10 mouse cellular contexts compared by ENCODE assay signal in genomic region chr8:121332436-121332835, GRCm38 (mm10).
DNase-seq lines count a peak whose midpoint lies in the region; ATAC-seq lines count a peak whose summit lies in the region.
"Had no signal": no experiment of that assay in that cellular context is flagged by ENCODE, and none has a peak within 500 bp of the region (broad histone marks: within the 10 kb centered on the region; RNA-seq: fewer than 3 reads in every experiment).

No protein-coding gene starts in this region.

- WGBS in neural tube, embryonic 13.5 days, result 60% methylated on average over 8 of the region's 8 CpGs
- 58% methylated on average over 8 of the region's 8 CpGs for WGBS in neural tube, embryonic 15.5 days
- 37% methylated on average over 8 of the region's 8 CpGs for WGBS in heart, embryonic 11.5 days (ENCODE audit: insufficient replicate concordance)
- WGBS in kidney, embryonic 14.5 days, result 24% methylated on average over 8 of the region's 8 CpGs

- DNase-seq in testis, postnatal 14 days (ENCODE audit: low spot score), result peak; percentile 18
- no peak for DNase-seq in natural killer cell, adult 2 months (ENCODE audit: low spot score in 2 of 2)
- DNase-seq in thymus, postnatal 25 days, result no peak
- no peak for DNase-seq in cerebellum, postnatal 4 days (ENCODE audit: low spot score in 2 of 2)
- DNase-seq: cerebellum, postnatal 36 days had no signal

- H3K4me3 ChIP-seq in neural tube, embryonic 13.5 days, result no peak overlapping the region
- no peak overlapping the region for H3K4me3 ChIP-seq in neural tube, embryonic 15.5 days (replicated peaks)
- no peak overlapping the region for H3K4me3 ChIP-seq in heart, embryonic 11.5 days (ENCODE audit: low read depth, low read length)
- H3K4me3 ChIP-seq in kidney, embryonic 14.5 days (ENCODE audit: low read length), result no peak overlapping the region
- H3K4me3 ChIP-seq: limb, embryonic 12.5 days had no signal

- H3K27me3 ChIP-seq in neural tube, embryonic 13.5 days, result peaks cover 4% of the 10 kb centered on the region; the same call in 1 of the 2 replicates
- no peaks in the 10 kb centered on the region for H3K27me3 ChIP-seq in neural tube, embryonic 15.5 days (replicated peaks)
- H3K27me3 ChIP-seq in heart, embryonic 11.5 days (ENCODE audit: control insufficient read depth, insufficient read depth, low read length), result no peaks in the 10 kb centered on the region
- no peaks in the 10 kb centered on the region for H3K27me3 ChIP-seq in kidney, embryonic 14.5 days (ENCODE audit: control insufficient read depth, insufficient read depth, low read length)
- H3K27me3 ChIP-seq: limb, embryonic 12.5 days had no signal

- H3K36me3 ChIP-seq in neural tube, embryonic 13.5 days, result no peaks in the 10 kb centered on the region
- H3K36me3 ChIP-seq in neural tube, embryonic 15.5 days, result no peaks in the 10 kb centered on the region
- no peaks in the 10 kb centered on the region for H3K36me3 ChIP-seq in heart, embryonic 11.5 days (ENCODE audit: control insufficient read depth, insufficient read depth, low read length)
- no peaks in the 10 kb centered on the region for H3K36me3 ChIP-seq in kidney, embryonic 14.5 days (ENCODE audit: control insufficient read depth, insufficient read depth, low read length)
- H3K36me3 ChIP-seq: limb, embryonic 12.5 days had no signal

- H3K4me2 ChIP-seq in neural tube, embryonic 13.5 days, result no peak overlapping the region
- H3K4me2 ChIP-seq in neural tube, embryonic 15.5 days, result no peak overlapping the region
- H3K4me2 ChIP-seq in heart, embryonic 11.5 days, result no peak overlapping the region
- H3K4me2 ChIP-seq in kidney, embryonic 14.5 days (replicated peaks; ENCODE audit: low read depth, low read length), result no peak overlapping the region
- H3K4me2 ChIP-seq: limb, embryonic 12.5 days had no signal

- no peak for ATAC-seq in neural tube, embryonic 13.5 days (ENCODE audit: low read depth)
- no peak for ATAC-seq in neural tube, embryonic 15.5 days (ENCODE audit: low FRiP score)
- ATAC-seq in heart, embryonic 11.5 days (replicated peaks; ENCODE audit: insufficient number of reproducible peaks, low FRiP score, low TSS enrichment), result no peak
- ATAC-seq in kidney, embryonic 14.5 days (ENCODE audit: low FRiP score, low TSS enrichment), result no peak

- H3K9me3 ChIP-seq in neural tube, embryonic 13.5 days, result no peaks in the 10 kb centered on the region
- H3K9me3 ChIP-seq in neural tube, embryonic 15.5 days (replicated peaks), result no peaks in the 10 kb centered on the region
- H3K9me3 ChIP-seq in heart, embryonic 11.5 days (replicated peaks; ENCODE audit: control insufficient read depth, low read length), result 0 out of 2 replicates have a peak, but pooled peaks cover 3% of the 10 kb centered on the region
- peaks cover 2% of the 10 kb centered on the region; the same call in 1 of the 2 replicates for H3K9me3 ChIP-seq in kidney, embryonic 14.5 days (ENCODE audit: control insufficient read depth, low read length)

- H3K4me1 ChIP-seq in neural tube, embryonic 13.5 days (replicated peaks), result peaks cover 19% of the 10 kb centered on the region
- peaks cover 14% of the 10 kb centered on the region for H3K4me1 ChIP-seq in neural tube, embryonic 15.5 days
- H3K4me1 ChIP-seq in heart, embryonic 11.5 days (ENCODE audit: control insufficient read depth, insufficient read depth, low read length), result peaks cover 23% of the 10 kb centered on the region
- H3K4me1 ChIP-seq in kidney, embryonic 14.5 days (ENCODE audit: control insufficient read depth, insufficient read depth, low read length), result peaks cover 18% of the 10 kb centered on the region

- 0 out of 2 replicates have a peak overlapping the region, but pooled peaks have one; percentile 33 for H3K27ac ChIP-seq in neural tube, embryonic 13.5 days (replicated peaks)
- no peak overlapping the region for H3K27ac ChIP-seq in neural tube, embryonic 15.5 days (replicated peaks)
- H3K27ac ChIP-seq in heart, embryonic 11.5 days (ENCODE audit: low read depth, low read length), result 0 out of 2 replicates have a peak overlapping the region, but pooled peaks have one; percentile 32
- H3K27ac ChIP-seq in kidney, embryonic 14.5 days (ENCODE audit: low read depth, low read length), result peak overlapping the region; percentile 42; the same call in 1 of the 2 replicates
- H3K27ac ChIP-seq: limb, embryonic 12.5 days had no signal

- no peak overlapping the region for H3K9ac ChIP-seq in neural tube, embryonic 13.5 days
- H3K9ac ChIP-seq in neural tube, embryonic 15.5 days (replicated peaks), result no peak overlapping the region
- no peak overlapping the region for H3K9ac ChIP-seq in heart, embryonic 11.5 days (ENCODE audit: low read depth, low read length)
- no peak overlapping the region for H3K9ac ChIP-seq in kidney, embryonic 14.5 days (ENCODE audit: low read depth, low read length)
- H3K9ac ChIP-seq: limb, embryonic 12.5 days had no signal
